Mouse (Mus musculus) liver, adult 10 weeks (tissue): ENCODE data around the gene Nodal. TPM values are rescaled to one million over a fixed set of nuclear protein-coding genes. Genes with fewer than 3 reads are reported as not detected.

ENCODE experiments used
- polyA plus RNA-seq: library from polyadenylated mRNA; stranded (reverse); fragments of 350-450 nt; fragmentation: Illumina TruSeq; extraction: RNeasy Lipid Tissue Mini Kit (QIAGEN cat#74804); gene quantifications from one replicate; pipeline ENCODE4 v1.2.3, GENCODE M21; 2014; ENCODE audit warnings: low read depth, low replicate concordance

The Nodal gene
- not detected for polyA plus RNA-seq

DNA sequence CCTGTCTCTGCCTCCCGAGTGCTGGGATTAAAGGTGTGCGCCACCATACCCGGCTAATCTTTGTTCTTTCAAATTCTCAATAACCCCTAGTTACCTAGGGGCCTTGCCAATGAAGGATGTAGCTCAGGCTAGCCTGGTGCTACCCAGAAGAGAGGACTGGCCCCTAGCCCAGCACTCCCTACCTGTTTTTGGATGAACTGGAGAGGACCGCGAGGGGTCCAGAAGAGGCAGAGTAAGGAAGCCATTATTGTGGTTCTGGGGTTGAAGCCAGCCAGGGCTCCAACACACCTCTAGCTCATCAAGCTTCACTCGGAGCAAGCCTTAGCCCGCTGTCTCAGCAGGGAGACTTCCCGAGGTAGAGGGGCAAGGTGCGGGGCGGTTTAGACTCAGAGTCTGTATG, at the start of gene Nodal:
Nodal (plus strand) TSS at position 301 of the 400 bp plus-strand sequence.

GRCm38 (mm10) chr10:61383021-61383714, 34.6 kb upstream of the Nodal start, which contains the start of gene Pald1:
Gene Pald1, minus strand, starts transcription at chr10:61383530.

DNA sequence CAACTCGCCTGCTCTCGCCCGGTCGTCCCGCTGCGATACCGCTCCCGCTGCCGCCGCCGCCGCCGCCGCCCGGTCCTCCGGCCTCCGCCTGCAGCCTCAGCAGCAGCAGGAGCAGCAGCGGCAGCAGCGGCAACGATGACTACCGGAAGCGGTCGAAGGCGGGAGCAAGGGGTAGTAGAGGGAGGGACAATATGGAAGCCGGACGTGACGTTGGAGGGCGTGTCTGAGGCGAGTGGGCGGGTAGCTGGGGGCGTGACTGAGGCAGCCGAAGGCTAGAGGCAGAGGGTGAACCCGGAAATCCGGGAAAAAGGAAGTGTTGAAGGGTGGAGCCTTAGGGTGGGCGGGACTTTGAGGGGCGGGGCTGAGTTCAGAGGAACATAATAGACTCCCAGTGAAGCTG, 34.9 kb downstream of the Nodal start, which contains the start of gene Eif4ebp2:
Eif4ebp2 (minus strand) TSS at position 17 of the 400 bp plus-strand sequence.

Other genes starting within 250 kb of the Nodal start
- gene Tbata, start 246.0 kb upstream of the Nodal start, polyA plus RNA-seq: not detected
- not detected for gene Adamts14, start 144.5 kb upstream of the Nodal start, polyA plus RNA-seq
- 0.16 TPM for gene Prf1, start 120.1 kb upstream of the Nodal start, polyA plus RNA-seq
- 1.2 TPM for gene Pald1, start 34.4 kb upstream of the Nodal start, polyA plus RNA-seq
- 48.2 TPM for gene Eif4ebp2, start 34.7 kb downstream of the Nodal start, polyA plus RNA-seq
- 1.5 TPM for gene Lrrc20, start 57.8 kb downstream of the Nodal start, polyA plus RNA-seq
- gene Npffr1, start 177.5 kb downstream of the Nodal start, polyA plus RNA-seq: not detected
- gene Ppa1, start 230.6 kb downstream of the Nodal start, polyA plus RNA-seq: 239 TPM